7 mouse cellular contexts compared by ENCODE assay signal in genomic region chr3:142881589-142881871, GRCm38 (mm10). TPM values are rescaled to one million over a fixed set of nuclear protein-coding genes. Genes with fewer than 3 reads are reported as not detected.
A peak's percentile ranks its signal among the peaks of the same experiment; 100 is the strongest.
DNase-seq lines count a peak whose midpoint lies in the region; ATAC-seq and TF ChIP-seq lines count a peak whose summit lies in the region.

No protein-coding gene starts in this region.

- under 1% methylated on average over 33 of the region's 40 CpGs for WGBS in neural tube, embryonic 11.5 days
- 1% methylated on average over 40 of the region's 40 CpGs for WGBS in forebrain, embryonic 10.5 days
- WGBS in limb, embryonic 10.5 days: under 1% methylated on average over 40 of the region's 40 CpGs
- under 1% methylated on average over 31 of the region's 40 CpGs for WGBS in olfactory bulb, adult 2 months

- H3K4me1 ChIP-seq in neural tube, embryonic 11.5 days (ENCODE audit: control insufficient read depth, insufficient read depth, low read length): peaks cover 2% of the 10 kb centered on the region; the same call in 1 of the 2 replicates
- H3K4me1 ChIP-seq in forebrain, embryonic 10.5 days: peaks cover 19% of the 10 kb centered on the region
- H3K4me1 ChIP-seq in limb, embryonic 10.5 days: peaks cover 13% of the 10 kb centered on the region
- no peaks in the 10 kb centered on the region for H3K4me1 ChIP-seq in olfactory bulb, adult 2 months (ENCODE audit: control insufficient read depth, insufficient read depth, low read length)

- peak overlapping the region; percentile 95 for H3K27ac ChIP-seq in neural tube, embryonic 11.5 days (ENCODE audit: low read depth, low read length)
- peak overlapping the region; percentile 98 for H3K27ac ChIP-seq in forebrain, embryonic 10.5 days
- H3K27ac ChIP-seq in limb, embryonic 10.5 days: peak overlapping the region; percentile 98
- H3K27ac ChIP-seq in olfactory bulb, adult 2 months (ENCODE audit: insufficient read depth, low read depth, low read length): peak overlapping the region; percentile 53; the same call in 1 of the 2 replicates

- intact Hi-C loops in gastrocnemius, postnatal 36 days (cut with DNase I): no loop called here

- H3K4me2 ChIP-seq in neural tube, embryonic 11.5 days (ENCODE audit: low read depth): peak overlapping the region; percentile 48

- H3K36me3 ChIP-seq in neural tube, embryonic 11.5 days (ENCODE audit: control insufficient read depth, insufficient read depth, low read length): no peaks in the 10 kb centered on the region
- H3K36me3 ChIP-seq in forebrain, embryonic 10.5 days (replicated peaks): no peaks in the 10 kb centered on the region
- H3K36me3 ChIP-seq in limb, embryonic 10.5 days: no peaks in the 10 kb centered on the region

- H3K4me3 ChIP-seq in neural tube, embryonic 11.5 days (ENCODE audit: low read depth, low read length): peak overlapping the region; percentile 98
- peak overlapping the region; percentile 99 for H3K4me3 ChIP-seq in forebrain, embryonic 10.5 days
- H3K4me3 ChIP-seq in limb, embryonic 10.5 days: peak overlapping the region; percentile 100
- H3K4me3 ChIP-seq in olfactory bulb, adult 2 months (ENCODE audit: insufficient read depth, low read depth, low read length): peak overlapping the region; percentile 97

- TF ChIP-seq CTCF in olfactory bulb, adult 2 months (IDR thresholded peaks at IDR 0.05; ENCODE audit: insufficient read depth, low read depth, low read length): no peak

- DNase-seq in neural tube, embryonic 11.5 days (ENCODE audit: low spot score): no peak
- no peak for DNase-seq in neural tube, embryonic 10.5 days (ENCODE audit: extremely low spot score, low spot score)
- no peak for DNase-seq in forebrain, embryonic 10.5 days (ENCODE audit: extremely low spot score, low spot score)
- no peak for DNase-seq in limb, embryonic 10.5 days (ENCODE audit: low spot score)
- no peak for DNase-seq in layer of hippocampus, adult 11-12 months (ENCODE audit: low spot score)
- no peak for DNase-seq in gastrocnemius, postnatal 36 days

- no peak for TF ChIP-seq POLR2A in olfactory bulb, adult 2 months (IDR thresholded peaks at IDR 0.05; ENCODE audit: insufficient read depth, low read depth, low read length)

- no peaks in the 10 kb centered on the region for H3K27me3 ChIP-seq in neural tube, embryonic 11.5 days (ENCODE audit: control insufficient read depth, insufficient read depth, low read length)
- no peaks in the 10 kb centered on the region for H3K27me3 ChIP-seq in forebrain, embryonic 10.5 days (ENCODE audit: poor library complexity, severe bottlenecking)
- H3K27me3 ChIP-seq in limb, embryonic 10.5 days (ENCODE audit: low read depth, poor library complexity, severe bottlenecking): no peaks in the 10 kb centered on the region

- H3K9me3 ChIP-seq in neural tube, embryonic 11.5 days (ENCODE audit: control insufficient read depth, low read length): no peaks in the 10 kb centered on the region
- H3K9me3 ChIP-seq in forebrain, embryonic 10.5 days: no peaks in the 10 kb centered on the region
- no peaks in the 10 kb centered on the region for H3K9me3 ChIP-seq in limb, embryonic 10.5 days (replicated peaks)

- H3K9ac ChIP-seq in neural tube, embryonic 11.5 days (ENCODE audit: low read length): peak overlapping the region; percentile 95

- ATAC-seq in neural tube, embryonic 11.5 days (ENCODE audit: insufficient read depth, low FRiP score, low TSS enrichment): peak; percentile 64

RNA-seq across cellular contexts. Expression of gene Pkn2, which starts 0.3 kb away (rescaled TPM):
- polyA plus RNA-seq in neural tube, embryonic 11.5 days (2014; fragmentation: Nextera tagmentation; extraction: Ambion mirVana): 41.9 and 43.1 TPM in 2 replicates
- 50.7 and 57.5 TPM in 2 replicates for polyA plus RNA-seq in forebrain, embryonic 10.5 days (2016; fragmentation: Nextera tagmentation; extraction: Ambion mirVana)
- 47.4 and 55.6 TPM in 2 replicates for polyA plus RNA-seq in limb, embryonic 10.5 days (2016; fragmentation: Nextera tagmentation; extraction: Ambion mirVana)
- not detected in 2 replicates for polyA plus RNA-seq in olfactory bulb, adult 2 months (2012; ENCODE audit: insufficient read depth, insufficient read length, low replicate concordance, missing spikeins)
- 10 to 100 TPM; 42.7 to 44.5 TPM for total RNA-seq in gastrocnemius, postnatal 36 days (2021)
